Mouse (Mus musculus) urinary bladder, adult 18-20 months (tissue): Measurements from ENCODE around the gene Pex11a.
"Not testable (repeated sequence)": the region's sequence is repeated elsewhere in the genome, so short reads cannot be mapped to it uniquely, and the experiment has no call there.

Experiments used
- DNase-seq, 2 experiments: peaks; one replicate each; pipeline ENCODE4 v3.0.0; 2022; ENCODE audit warnings: low spot score in 2 of 2, mixed read lengths in 2 of 2

The Pex11a gene

DNA sequence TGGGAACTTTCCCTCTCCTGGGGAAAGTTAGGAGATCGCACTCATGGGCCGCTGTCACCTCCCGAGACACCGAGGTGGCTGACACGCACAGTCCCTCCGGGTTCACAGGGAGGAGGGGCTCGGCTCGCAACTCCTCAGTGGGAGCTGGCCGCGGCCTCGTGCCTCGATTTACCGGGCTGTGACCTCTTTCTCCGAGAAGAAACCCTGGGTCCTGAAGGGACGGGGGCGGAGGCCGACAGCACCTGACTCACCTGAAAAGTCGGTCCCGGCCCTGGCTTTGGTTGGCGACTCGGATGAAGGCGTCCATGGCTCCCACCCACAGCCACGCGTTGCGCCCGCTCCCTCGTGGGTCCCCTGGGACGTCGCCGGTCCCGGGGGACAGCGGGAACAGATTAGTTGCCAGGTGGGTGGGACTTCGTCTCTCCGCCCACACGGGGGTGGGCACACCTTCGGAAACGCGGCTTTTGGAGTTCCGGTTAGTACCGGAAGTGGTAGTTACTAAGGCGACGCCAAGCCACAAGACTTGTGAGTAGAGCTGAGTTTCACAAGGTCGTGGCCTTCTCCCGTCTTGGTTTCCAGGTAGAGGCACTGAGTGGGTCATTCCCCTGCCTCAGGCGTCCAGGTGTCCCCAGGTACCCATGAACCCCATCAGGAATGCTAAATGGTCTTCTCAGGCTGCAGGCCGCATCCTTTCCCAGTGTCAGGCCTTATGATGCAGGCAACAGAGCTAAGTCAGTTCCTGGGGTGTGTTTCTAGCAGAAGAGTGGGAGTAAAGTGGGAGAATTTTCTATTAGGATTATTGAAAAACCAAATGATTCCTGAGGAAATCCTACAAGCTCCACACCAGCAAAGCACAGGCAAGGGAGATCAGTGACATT lies at the start of gene Pex11a, which contains the start of gene Wdr93:
Gene Pex11a (minus strand): TSS at position 473 of the 878 bp plus-strand sequence.
Gene Wdr93 (plus strand): TSS at position 505 of the 878 bp plus-strand sequence.
- peak; percentile 67 to 81 for DNase-seq

- DNase-seq, result not testable (repeated sequence)
Observed at GRCm38 (mm10) chr7:79789812-79790211, 46.9 kb upstream of the Pex11a start.

- DNase-seq, result peak; percentile 18 to 55
Observed at GRCm38 (mm10) chr7:79786295-79786694, 43.4 kb upstream of the Pex11a start.

- no peak for DNase-seq
Observed at GRCm38 (mm10) chr7:79782516-79782855, 39.6 kb upstream of the Pex11a start.

- no peak for DNase-seq
Observed at GRCm38 (mm10) chr7:79781826-79782515, 39.0 kb upstream of the Pex11a start.

GRCm38 (mm10) chr7:79780647-79781626 lies 38.0 kb upstream of the Pex11a start:
- DNase-seq, result peak; percentile 48 to 53

DNA sequence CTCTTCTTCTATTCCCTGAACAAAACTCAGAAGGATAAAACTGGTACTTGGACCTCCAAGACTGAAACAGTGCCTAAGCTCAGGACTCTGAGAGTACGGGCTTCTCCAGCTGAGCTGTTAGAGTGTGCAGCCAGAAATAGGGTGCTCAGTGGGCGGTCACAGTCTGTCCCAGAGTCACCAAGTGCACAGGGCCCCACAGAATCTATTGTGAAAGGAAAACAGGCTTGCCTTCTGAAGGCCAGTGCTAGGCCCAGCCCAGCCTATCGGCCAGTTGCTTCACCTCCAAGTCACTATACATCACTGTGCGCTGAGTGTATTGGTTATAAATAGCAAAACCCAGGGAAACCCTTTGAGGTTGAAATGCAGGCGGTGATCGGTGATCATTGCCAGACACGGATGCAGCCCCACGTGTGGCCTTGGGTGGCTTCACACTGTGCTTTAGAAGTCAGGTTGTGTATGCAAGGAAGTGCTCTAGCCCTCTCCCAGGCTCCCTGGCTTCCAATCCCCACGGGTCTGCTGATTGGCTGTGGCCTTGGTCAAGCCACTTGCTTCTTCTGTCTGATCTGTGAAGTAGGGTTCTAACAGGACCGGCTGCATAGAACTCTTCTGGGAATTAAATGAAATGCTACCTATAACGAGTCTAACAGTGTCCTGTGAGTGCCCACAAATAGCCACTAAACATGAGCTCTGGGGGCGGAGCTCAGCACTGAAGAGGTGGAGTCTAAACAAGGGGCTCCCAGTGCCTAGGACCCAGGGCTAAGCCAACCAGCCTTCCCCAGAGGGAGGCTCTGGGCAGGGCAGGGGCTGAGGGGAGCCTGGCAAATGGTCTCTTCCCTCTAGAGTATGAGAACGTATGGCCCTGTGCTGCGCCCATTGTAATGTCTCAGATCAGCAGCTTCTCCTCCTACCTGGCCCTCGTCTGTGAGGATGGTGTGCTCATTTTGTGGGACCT lies 28.9 kb upstream of the Pex11a start:
- no peak for DNase-seq

- DNase-seq, result no peak
Observed at GRCm38 (mm10) chr7:79769664-79770063, 26.7 kb upstream of the Pex11a start.

- no peak for DNase-seq
Observed at GRCm38 (mm10) chr7:79765991-79766390, 23.1 kb upstream of the Pex11a start.

DNA sequence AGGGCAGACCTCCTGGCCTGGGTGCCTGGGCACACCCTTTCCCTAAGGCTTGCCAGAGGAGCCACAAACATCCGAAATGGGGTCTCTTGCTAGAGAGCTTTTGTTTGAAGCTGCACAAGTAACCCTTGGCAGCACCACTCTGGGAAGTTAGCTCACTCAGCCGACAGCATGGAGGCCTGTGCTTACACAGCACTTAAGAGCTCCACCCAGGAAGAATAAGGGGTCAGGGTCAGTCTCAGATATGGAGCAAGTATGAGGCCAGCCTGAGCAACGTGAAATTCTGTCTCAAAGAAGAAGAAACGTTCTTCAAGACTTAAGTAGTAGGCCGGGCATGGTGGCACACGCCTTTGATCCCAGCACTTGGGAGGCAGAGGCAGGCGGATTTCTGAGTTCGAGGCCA lies 19.2 kb upstream of the Pex11a start:
- DNase-seq, result no peak

DNA sequence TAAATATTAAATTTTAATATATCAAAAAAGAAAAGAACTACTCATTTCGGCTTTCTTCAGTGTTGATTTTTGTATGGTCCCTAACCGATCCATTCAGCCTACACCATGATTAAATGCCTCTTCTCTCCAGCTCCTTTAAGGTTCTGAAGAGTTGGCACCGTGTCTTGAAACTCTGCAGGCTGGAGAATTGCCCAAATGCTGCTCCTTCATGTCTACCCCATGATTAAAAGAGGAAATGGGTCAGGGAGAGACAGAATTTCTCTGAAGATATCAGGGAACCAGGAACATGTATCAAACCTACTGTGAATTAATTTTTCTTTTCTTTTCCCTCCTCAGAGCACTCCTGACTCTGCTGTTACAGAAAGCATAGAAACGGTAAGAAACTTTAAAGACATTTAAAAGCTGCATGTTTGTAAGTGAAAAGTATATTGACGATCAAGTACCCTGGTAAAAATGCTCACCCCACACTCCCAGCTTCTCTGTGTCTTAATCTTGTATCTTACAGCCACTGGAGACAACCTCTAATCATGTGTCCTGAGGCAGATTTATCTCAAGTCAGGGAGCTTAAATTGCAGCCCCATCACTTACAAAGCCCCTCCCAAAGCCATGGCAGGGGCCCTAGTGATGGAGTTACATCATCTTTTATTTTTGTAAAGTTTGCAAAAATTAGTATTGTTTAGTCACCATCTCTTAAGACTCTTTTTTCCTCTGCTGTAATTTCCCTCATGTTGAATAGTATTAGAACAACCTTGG lies 18.4 kb upstream of the Pex11a start:
- no peak for DNase-seq

DNA sequence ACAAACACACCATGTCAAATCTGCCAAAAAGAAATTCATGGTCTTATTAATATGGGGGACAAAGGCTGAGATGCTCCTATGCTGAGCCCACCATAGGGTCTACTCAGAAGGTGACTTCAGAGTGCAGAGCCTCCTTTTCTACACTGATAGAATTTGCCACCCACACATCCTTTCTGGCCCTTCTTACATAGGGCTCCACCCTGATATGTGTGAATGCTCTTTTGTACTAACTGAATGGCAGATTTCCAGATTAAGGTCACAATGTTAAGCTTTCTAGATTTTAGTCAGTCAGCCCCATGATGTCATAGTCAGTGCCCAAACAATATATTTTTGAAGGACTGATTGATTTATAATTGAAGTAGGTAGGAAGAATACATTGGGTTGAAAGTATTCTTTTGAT lies 16.8 kb upstream of the Pex11a start:
- no peak for DNase-seq

DNA sequence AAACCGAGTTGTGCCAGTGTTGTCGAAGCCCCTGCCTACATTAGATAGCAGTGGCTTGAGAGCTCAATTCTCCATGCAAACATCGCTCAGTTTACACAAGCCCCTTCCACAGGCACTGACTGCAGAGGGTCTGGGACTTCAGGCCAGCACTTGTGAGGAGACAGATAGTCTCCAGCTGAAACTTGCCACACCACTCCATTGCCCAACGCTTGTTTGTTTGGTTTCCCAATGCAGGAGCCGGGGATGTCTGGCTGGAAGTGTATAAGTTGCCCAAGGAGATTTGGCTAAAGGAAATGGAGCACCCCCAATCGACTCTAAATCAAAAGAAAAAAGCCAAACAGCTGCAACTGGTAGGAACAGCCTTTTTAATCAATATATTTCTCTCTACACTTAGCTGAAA lies 15.2 kb upstream of the Pex11a start:
- DNase-seq, result no peak

GRCm38 (mm10) chr7:79756334-79756733 lies 13.4 kb upstream of the Pex11a start:
- DNase-seq, result no peak

DNA sequence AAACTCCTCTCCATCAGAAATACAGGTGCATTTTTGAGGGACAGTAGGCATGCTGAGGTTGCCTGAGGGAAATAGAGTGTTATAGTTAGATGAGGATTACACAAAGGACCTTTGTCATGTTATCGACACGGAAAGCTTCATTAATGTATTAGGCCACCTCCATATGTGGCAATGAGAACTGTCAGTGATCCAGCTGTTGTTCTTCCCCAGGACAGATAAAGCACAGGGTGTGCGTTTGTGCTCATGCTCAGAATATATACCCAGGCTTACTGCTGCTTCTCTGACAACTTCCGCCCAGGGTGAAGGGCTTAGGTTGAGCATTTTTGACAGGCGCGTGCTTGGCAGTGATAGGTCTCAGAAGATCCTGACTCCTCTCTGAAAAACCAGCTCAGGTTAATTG lies 6.6 kb upstream of the Pex11a start:
- DNase-seq, result no peak

- no peak for DNase-seq
Observed at GRCm38 (mm10) chr7:79747659-79748058, 4.7 kb upstream of the Pex11a start.

- no peak for DNase-seq
Observed at GRCm38 (mm10) chr7:79744585-79744984, 1.7 kb upstream of the Pex11a start.

DNA sequence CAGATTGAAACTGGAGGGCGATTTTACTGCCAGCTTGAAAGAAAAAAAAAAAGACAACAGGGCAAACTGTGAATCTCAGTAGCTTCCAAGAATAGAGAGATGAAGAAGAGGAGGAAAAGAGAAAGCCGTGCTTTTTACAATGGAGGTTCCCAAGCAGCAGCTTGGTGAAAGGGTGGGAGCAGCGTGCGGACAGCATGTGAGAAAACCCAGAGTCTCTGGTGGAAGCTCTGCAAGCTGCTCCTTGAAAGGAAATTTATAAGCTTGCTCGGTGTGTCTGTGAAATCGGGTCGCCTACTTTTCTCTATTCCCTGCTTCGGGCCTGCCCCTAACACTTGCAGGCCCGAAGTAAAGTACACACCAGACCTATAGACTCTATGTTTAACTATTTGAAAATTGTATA lies 1.1 kb upstream of the Pex11a start:
- DNase-seq, result no peak

DNA sequence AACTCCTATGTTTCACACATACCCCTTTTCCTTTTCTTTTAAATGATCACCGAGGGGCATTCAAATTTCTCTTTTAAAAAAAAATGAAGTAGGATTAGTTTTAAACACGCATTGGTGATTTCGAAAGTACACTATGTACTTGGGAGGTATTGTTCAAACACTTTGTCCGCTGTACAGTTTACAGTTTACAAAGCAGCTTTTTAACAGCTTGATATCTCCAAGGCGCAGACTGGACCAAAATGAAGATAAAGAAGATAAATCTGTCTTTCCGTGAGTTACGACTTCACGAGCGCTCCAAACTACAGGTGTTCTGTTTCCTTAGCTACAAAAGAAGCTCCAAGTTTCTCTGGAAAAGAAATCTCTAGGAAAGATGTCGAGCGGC lies 663 bp downstream of the Pex11a start:
- DNase-seq, result no peak

DNA sequence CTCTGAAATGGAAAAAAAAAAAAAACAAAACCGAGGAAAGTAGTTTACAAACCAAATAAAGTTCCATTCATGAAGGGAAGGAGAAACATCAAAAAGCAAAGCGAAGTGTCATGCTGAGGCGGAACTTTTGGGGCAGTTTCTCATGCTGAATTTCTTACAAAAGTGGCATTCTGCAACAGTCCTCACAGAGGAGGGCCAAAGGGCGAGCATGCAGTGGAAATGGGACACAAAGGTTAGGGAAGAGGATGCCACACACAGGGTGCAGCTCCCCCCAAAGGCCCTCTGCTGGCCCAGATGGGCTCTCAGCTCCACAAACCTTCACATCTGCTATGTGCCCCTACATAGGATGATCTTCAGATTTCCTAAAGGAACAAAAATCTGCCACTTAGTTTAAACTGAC lies 2.7 kb downstream of the Pex11a start:
- no peak for DNase-seq
